Mouse (Mus musculus) kidney, adult 2 months (tissue): Measurements from ENCODE around the gene Srrm4.

ENCODE experiments used
- CTCF ChIP-seq: fragments of 200-500 bp; conservative IDR thresholded peaks from 2 replicates; pipeline ENCODE4 v1.5.1; 2011; ENCODE audit warnings: low read depth, mild to moderate bottlenecking, control low read depth, low read length, moderate library complexity, mixed read lengths; ENCODE audit not compliant: insufficient read depth, insufficient read length
- POLR2A ChIP-seq: fragments of 200-500 bp; IDR thresholded peaks from one replicate; pipeline ENCODE4 v1.6.1; 2011; ENCODE audit warnings: low read depth, low read length, control low read depth

DNA sequence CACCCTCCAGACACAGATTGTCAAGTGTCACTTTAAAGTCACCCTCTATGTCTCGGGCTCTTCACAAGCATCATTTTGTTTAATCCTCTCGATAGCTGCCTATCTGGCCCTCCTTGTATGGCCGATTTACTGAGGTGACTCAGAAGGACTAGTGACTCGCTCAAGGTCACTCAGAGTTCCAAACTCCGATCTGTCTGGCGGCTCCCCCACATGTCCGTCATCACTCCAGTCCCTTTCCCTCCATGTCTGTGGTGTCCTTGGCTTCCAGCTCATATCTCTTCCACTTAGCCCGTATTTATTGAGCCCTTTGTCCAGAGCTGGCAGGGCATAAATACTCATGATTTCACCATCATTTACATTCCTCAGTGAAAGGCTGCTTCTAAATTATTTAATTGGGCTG, 140.7 kb downstream of the Srrm4 start:
- TF ChIP-seq CTCF (no peak), POLR2A (no peak)
